Mouse (Mus musculus) embryonic facial prominence, embryonic 10.5 days (tissue): ENCODE data around the gene Ankrd10. TPM values are rescaled to one million over a fixed set of nuclear protein-coding genes. Genes with fewer than 3 reads are reported as not detected.

Source experiments
- DNase-seq: peaks from one replicate; pipeline ENCODE4 v3.0.0-alpha.2; 2017; ENCODE audit warnings: low spot score
- H3K27ac ChIP-seq: fragments of 300-500 bp; sonication (generic); replicated peaks from 2 replicates; pipeline ENCODE4 v1.5.1; 2016; ENCODE audit warnings: mild to moderate bottlenecking
- H3K27me3 ChIP-seq: fragments of 300-500 bp; sonication (generic); replicated peaks from 2 replicates; pipeline ENCODE4 v1.6.1; 2016; ENCODE audit warnings: low read depth, mild to moderate bottlenecking; ENCODE audit not compliant: poor library complexity, severe bottlenecking
- H3K36me3 ChIP-seq: fragments of 300-500 bp; sonication (generic); replicated peaks from 2 replicates; pipeline ENCODE4 v1.6.1; 2016; ENCODE audit warnings: mild to moderate bottlenecking, moderate library complexity
- H3K4me1 ChIP-seq: fragments of 300-500 bp; sonication (generic); 2 replicates; pipeline ENCODE4 v1.6.1; 2016
- H3K4me3 ChIP-seq: fragments of 300-500 bp; sonication (generic); 2 replicates; pipeline ENCODE4 v1.5.1; 2016; ENCODE audit warnings: mild to moderate bottlenecking, moderate library complexity
- H3K9me3 ChIP-seq: fragments of 300-500 bp; sonication (generic); 2 replicates; pipeline ENCODE4 v1.6.1; 2016; ENCODE audit warnings: mild to moderate bottlenecking
- WGBS: fragments of 180-500 bp; shearing (Covaris S2); methylation state at CpG from one replicate; pipeline ENCODE4 v1.1.7; 2016; 5-methylcytosine and 5-hydroxymethylcytosine counted together
- polyA plus RNA-seq: library from polyadenylated mRNA; unstranded; fragments of >200 nt; fragmentation: Nextera tagmentation; extraction: Ambion mirVana; gene quantifications from 2 replicates; pipeline ENCODE4 v1.2.1, GENCODE M21; 2016

The Ankrd10 gene
- polyA plus RNA-seq, 1 experiment from 2014 or later: 121 TPM

DNA sequence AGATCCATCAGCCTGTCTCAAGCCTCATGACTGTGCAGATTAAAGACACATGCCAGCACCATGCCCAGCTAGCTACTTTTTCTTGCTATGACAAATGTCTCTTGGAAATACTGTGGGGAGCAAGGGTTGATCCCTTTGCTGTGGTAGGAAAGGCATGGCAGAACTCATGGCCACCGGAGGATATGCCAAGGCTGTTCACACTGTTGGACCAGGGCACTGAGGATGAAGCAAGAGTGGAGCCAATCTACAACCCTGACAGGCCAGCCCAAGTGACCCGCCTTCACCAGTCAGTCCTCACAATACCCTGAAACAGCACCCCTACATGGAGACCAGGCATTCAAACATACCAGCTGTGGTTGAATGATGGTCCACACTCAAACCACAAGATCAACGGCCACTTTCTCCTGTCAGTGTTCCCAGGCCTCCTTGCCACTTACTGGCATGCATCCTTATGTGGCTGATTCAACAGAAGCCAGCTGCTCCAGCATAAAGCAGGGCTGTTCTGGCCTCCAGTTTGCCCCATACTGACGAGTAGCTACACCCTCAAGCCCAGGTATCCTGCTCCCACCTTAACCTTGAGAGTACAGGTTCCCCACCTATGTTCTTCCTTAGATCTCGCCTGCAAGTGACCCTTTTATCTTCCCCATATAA is 35.1 kb downstream of the Ankrd10 start:
- DNase-seq: no peak
- peaks cover 6% of the 10 kb centered on the region for H3K36me3 ChIP-seq
- H3K27ac ChIP-seq: no peak overlapping the region
- no peak overlapping the region for H3K4me3 ChIP-seq
- no peaks in the 10 kb centered on the region for H3K27me3 ChIP-seq
- 87% methylated on average over 5 of the region's 5 CpGs for WGBS
- no peaks in the 10 kb centered on the region for H3K4me1 ChIP-seq
- H3K9me3 ChIP-seq: 0 out of 2 replicates have a peak, but pooled peaks cover 2% of the 10 kb centered on the region

DNA sequence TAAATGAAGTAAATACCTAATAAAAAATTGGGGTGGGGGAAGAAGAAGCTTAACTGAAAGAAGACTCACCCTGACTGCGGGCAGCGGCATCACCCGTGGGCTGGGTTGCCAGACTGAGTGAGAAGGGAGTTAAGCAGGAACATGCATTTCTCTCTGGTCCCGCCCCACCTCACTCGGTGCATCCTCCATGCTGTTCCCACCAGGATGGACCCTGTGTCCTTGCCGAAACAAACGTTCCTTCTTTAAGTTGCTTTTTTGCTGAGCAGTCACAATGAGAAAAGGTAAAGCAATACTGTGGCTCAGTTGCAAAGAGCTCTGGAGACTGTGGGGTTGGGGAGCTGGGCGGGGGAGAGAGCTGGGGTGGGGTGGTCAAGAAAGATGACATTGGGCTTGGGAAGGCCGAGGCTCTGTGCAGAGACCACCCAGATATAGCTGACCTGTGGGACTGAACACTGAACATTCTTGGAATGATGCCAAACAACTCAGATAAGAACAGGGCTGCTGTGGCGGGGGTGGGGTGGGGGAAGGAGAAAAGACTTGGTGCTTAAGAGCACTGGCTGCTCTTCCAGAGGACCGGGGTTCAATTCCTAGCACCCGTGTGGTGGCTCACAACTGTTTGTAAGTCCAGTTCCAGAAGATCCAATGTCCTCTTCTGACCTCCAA is 42.2 kb downstream of the Ankrd10 start:
- Histone ChIP-seq H3K4me1 (peaks cover 8% of the 10 kb centered on the region), H3K27ac (no peak overlapping the region), H3K27me3 (no peaks in the 10 kb centered on the region), H3K9me3 (0 out of 2 replicates have a peak, but pooled peaks cover 2% of the 10 kb centered on the region), H3K4me3 (no peak overlapping the region), H3K36me3 (no peaks in the 10 kb centered on the region)
- DNase-seq: no peak
- WGBS: 79% methylated on average over 12 of the region's 12 CpGs

DNA sequence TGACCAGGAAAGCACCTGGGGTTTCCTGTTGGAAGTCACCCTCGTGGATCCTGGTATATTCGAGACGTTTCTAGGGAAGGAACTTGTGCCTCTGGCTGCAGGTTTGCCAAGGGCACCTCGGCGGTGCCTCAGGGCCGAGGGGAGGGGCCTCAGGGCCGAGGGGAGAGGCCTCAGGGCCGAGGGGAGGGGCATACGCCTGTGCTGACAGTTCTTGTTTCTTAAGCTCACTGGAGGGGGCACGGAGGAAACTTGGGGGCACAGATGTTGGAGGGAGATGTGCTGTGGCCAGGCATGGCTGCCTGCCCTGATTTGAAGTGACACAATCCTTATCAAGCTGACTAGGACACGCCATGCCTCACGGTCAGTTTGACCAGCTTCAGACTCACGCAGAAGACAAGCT is 43.3 kb downstream of the Ankrd10 start:
- Histone ChIP-seq H3K36me3 (no peaks in the 10 kb centered on the region), H3K9me3 (0 out of 2 replicates have a peak, but pooled peaks cover 2% of the 10 kb centered on the region), H3K4me1 (peaks cover 8% of the 10 kb centered on the region), H3K27ac (0 out of 2 replicates have a peak overlapping the region, but pooled peaks have one; percentile 42), H3K27me3 (no peaks in the 10 kb centered on the region), H3K4me3 (no peak overlapping the region)
- 47% methylated on average over 13 of the region's 13 CpGs for WGBS
- no peak for DNase-seq

DNA sequence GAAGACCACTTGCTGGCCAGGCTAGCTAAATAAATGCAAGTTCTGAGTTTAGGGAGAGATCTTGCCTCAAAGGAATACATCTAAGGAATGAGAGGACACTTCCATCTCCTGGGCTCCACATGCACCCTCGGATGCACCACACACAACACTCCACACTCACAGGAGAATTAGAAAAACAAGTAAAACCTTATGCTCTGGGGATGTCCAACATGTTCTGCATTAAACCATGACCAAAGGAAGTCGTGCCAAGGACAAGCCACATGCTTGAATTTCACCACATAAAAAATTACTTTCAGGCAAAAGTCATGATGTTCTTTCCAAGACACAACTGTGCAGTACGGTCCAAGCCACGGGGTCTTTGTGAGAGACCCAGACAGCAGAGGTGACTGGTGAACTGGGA is 43.7 kb downstream of the Ankrd10 start:
- Histone ChIP-seq H3K4me3 (no peak overlapping the region), H3K27ac (no peak overlapping the region), H3K4me1 (peaks cover 12% of the 10 kb centered on the region), H3K27me3 (no peaks in the 10 kb centered on the region), H3K9me3 (0 out of 2 replicates have a peak, but pooled peaks cover 2% of the 10 kb centered on the region), H3K36me3 (no peaks in the 10 kb centered on the region)
- 68% methylated on average over 4 of the region's 4 CpGs for WGBS
- DNase-seq: no peak

DNA sequence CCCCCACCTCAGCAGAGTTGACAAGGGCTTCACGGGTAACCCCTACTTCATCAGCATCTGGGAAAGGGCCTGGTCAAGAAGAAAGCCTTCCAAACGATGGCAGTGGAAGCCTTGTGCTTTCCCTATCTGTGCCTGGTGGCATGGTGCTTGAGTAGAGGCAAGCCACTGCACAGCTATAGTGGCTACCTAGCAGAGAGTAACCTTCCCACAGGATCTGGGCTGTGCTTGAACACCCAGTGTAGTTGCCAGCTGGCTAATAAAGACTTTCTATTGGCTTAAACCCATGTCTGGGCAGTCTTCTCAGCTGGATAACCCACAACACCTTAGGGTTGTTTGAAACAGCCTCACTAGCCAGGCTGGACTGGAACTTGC is 49.2 kb downstream of the Ankrd10 start:
- Histone ChIP-seq H3K9me3 (peaks cover 15% of the 10 kb centered on the region; the same call in 1 of the 2 replicates), H3K36me3 (no peaks in the 10 kb centered on the region; the same call in 1 of the 2 replicates), H3K27me3 (no peaks in the 10 kb centered on the region), H3K4me3 (no peak overlapping the region), H3K27ac (peak overlapping the region; percentile 77), H3K4me1 (peaks cover 22% of the 10 kb centered on the region)
- DNase-seq: no peak
- 69% methylated on average over 2 of the region's 2 CpGs for WGBS

DNA sequence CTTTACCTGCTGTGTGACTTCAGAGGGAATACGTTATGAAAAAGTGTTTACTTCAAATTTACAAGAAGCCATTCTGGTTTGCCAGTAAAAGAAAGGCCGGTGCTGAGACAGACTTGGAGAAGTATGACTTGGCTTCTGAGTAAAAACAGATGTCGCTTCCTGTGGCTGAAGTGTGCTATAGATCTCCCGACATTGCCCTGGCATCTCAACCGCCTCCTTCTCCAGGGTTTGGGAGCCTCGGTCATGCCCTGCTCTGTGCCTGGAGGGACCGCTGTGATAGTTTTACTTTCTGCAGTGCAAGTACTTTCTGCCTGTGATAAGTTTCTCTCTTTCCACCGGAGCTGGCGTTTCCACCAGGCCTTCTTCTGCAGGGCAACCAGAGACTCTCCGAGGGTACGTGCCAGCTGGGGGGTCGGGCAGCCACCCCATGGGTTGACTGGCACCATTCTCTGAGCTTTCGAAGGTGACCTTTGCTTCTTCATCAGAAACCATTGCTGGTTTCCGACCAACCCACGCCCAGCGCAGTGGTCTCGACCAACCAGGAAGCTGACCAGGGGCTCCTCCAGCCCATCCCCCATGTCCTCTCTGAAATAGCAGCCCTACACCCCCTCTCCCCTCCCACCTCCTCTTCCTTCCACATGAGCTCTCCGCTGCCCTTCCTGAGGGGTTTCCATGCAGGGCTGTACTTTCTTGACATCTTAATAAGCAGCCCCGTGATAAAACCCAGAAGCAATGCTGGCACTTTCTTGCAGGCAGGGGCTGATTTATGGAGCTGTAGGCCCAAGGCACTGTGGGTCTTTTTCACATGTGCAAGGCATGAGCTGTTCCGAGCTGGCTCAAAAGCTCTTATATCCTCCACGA is 49.8 kb downstream of the Ankrd10 start:
- WGBS: 68% methylated on average over 21 of the region's 21 CpGs
- H3K27ac ChIP-seq: peak overlapping the region; percentile 77

DNA sequence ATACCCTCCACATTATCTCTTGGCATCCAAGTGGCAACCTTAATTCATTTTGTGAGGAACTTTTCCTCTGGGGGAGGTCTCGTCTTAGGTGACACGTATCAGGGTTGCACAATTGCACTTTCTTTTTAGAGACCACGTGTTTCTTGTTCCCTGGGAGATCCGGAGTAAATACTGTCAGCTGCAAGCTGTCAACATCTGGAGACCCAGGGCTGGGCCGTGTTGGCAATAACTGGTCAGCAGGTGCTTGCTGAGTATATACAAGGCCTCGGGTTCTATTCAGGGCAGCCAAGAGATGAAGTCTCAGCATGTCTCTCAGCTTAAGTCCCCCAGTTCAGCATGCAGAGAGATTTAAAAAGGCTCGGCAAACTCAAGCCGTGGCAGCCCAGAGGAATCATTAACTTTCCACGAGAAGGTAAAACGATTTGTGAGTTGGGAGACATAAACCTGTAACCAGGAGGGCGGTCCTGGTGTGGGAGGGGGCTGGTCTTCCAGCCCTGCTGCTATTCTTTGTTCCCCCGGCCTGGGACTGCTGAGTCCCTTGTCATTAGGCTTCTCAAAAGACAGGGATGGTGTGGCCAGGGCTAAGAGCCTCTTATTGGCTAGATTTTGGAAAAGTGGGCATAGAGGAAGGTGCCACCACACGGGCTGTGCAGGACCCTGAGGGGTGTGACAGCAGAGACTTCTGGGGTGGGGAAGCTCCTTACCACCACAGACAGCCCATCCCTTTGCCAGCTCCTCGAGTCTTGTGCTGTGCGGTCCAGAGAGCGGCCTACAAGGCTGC is 59.8 kb downstream of the Ankrd10 start:
- WGBS: 65% methylated on average over 16 of the region's 16 CpGs
- Histone ChIP-seq H3K36me3 (no peaks in the 10 kb centered on the region), H3K9me3 (no peaks in the 10 kb centered on the region), H3K27me3 (no peaks in the 10 kb centered on the region), H3K4me3 (no peak overlapping the region), H3K27ac (0 out of 2 replicates have a peak overlapping the region, but pooled peaks have one; percentile 30), H3K4me1 (peaks cover 23% of the 10 kb centered on the region)
- DNase-seq: no peak

More for the DNA sequence above, 49.8 kb downstream of the Ankrd10 start:
- H3K4me1 ChIP-seq: peaks cover 22% of the 10 kb centered on the region
- H3K36me3 ChIP-seq: no peaks in the 10 kb centered on the region; the same call in 1 of the 2 replicates
- H3K4me3 ChIP-seq: no peak overlapping the region
- DNase-seq: peak; percentile 59
- H3K9me3 ChIP-seq: peaks cover 15% of the 10 kb centered on the region; the same call in 1 of the 2 replicates
- H3K27me3 ChIP-seq: no peaks in the 10 kb centered on the region

DNA sequence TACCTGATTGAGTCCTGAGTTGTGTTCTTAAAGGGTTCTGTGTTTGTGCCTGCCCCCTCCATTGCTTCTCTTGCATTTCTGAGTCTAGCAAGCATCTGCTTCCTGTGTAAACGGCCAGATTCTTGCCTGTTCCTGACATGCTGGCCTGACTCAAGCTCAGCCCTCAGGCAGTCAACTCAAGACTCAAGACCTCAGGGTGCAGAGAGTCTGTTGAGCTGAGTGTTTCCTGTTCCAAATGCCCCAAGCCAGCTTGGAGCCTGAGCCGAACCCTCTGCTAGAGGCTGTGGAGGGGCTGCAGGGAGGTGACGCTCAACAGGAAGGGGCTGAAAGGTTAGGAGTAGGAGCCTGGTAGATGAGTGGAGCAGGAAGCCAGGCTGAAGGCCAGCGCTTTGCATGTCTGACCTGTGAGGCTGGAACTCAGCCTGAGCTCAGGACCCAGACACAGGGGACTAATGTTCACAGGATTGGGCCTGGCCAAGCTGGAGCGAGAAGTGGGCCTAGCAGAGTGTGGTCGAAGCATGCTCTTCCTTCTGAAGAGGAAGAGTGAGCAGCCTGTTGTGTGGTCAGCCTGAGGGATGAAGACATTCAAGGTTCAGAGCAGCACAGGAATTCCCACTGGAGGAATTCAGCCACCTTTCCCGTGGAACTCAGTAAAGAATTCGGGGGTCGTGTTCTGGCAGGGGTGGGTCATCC is 60.5 kb downstream of the Ankrd10 start:
- peak overlapping the region; percentile 30 for H3K27ac ChIP-seq
- 63% methylated on average over 9 of the region's 9 CpGs for WGBS
- no peak for DNase-seq

DNA sequence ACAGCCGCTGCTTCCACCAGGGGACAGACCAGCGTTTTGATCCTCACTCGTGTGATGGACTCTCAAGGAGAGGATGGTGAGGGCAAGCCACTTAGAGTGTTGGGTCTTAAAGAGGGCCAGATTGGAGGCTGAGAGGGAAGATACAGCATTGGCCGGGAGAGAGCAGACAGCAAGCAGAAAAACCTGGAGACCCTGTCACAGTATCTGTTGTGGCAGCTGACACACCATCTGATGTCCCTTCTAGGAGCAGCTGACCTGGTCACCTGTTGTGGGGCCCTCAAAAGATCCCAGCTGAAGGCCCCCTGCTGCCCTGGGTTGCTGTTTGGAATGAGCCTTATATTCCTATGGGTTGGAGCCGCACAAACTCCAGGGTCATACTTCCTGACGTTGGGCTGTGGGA is 63.1 kb downstream of the Ankrd10 start:
- H3K4me1 ChIP-seq: peaks cover 39% of the 10 kb centered on the region
- DNase-seq: no peak
- H3K9me3 ChIP-seq: no peaks in the 10 kb centered on the region
- H3K4me3 ChIP-seq: no peak overlapping the region
- H3K27ac ChIP-seq: no peak overlapping the region
- H3K27me3 ChIP-seq: no peaks in the 10 kb centered on the region
- WGBS: 74% methylated on average over 6 of the region's 6 CpGs
- peaks cover 16% of the 10 kb centered on the region for H3K36me3 ChIP-seq

More for the DNA sequence above, 60.5 kb downstream of the Ankrd10 start:
- Histone ChIP-seq H3K9me3 (no peaks in the 10 kb centered on the region), H3K36me3 (no peaks in the 10 kb centered on the region), H3K27me3 (no peaks in the 10 kb centered on the region), H3K4me3 (no peak overlapping the region), H3K4me1 (peaks cover 26% of the 10 kb centered on the region)

DNA sequence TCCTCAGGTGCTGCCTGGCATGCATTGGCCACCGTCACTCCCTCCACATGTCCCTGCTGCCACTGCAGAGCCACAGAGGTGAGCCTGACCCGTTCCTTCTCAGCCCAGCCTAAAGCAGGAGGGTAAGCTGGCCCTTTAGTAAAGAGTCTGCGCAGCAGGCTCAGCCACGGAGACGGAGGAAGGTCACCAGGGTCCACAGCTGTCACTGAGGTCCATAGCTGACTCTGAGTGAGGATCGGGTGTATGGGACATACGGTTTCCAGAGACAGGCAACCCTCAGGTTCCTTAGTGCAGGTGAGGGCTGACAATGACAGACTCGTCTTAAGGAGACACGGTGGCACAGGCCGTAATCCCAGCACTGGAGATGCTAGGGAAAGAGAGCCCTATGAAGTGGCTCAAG is 63.6 kb downstream of the Ankrd10 start:
- Histone ChIP-seq H3K27ac (no peak overlapping the region), H3K27me3 (no peaks in the 10 kb centered on the region), H3K4me1 (peaks cover 39% of the 10 kb centered on the region), H3K9me3 (no peaks in the 10 kb centered on the region), H3K4me3 (no peak overlapping the region), H3K36me3 (peaks cover 21% of the 10 kb centered on the region)
- WGBS: 82% methylated on average over 10 of the region's 10 CpGs
- no peak for DNase-seq

DNA sequence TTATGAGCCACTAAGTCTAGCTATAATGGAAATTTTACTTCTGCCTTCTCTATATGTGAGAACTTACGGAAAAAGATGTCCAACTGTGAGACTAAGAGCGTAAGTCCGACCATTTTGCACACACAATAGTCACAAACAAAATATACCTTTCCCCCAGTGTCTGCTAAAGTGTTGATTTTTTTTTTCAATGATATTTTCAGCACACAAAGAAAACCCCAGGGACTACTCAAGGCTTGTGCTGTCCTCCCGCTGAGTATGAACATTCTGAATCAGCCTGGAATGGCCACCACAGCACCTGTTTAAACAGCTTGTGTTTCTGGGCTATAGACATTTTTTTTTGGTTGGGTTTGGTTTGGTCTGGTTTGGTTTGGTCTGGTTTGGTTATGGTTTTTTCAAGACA is 64.8 kb downstream of the Ankrd10 start:
- no peak for DNase-seq
- Histone ChIP-seq H3K27me3 (no peaks in the 10 kb centered on the region), H3K9me3 (no peaks in the 10 kb centered on the region), H3K36me3 (peaks cover 33% of the 10 kb centered on the region), H3K27ac (no peak overlapping the region), H3K4me3 (no peak overlapping the region), H3K4me1 (peaks cover 37% of the 10 kb centered on the region)
- WGBS: 96% methylated on average over 4 of the region's 4 CpGs
